ENCODE assay signal across 11 mouse cellular contexts in genomic region chr2:14549560-14549959, GRCm38 (mm10).
"Had no signal": no experiment of that assay in that cellular context is flagged by ENCODE, and none has a peak within 500 bp of the region (broad histone marks: within the 10 kb centered on the region; RNA-seq: fewer than 3 reads in every experiment).

No protein-coding gene starts in this region.

- DNase-seq: lung, adult 18-20 months; lung, embryonic 14.5 days; lung, postnatal 10 days; lung, postnatal 4 days; midbrain, embryonic 14.5 days; right cerebral cortex, postnatal 25 days; right cerebral cortex, postnatal 4 days; spleen, adult 18-20 months; thymus, adult 18-20 months; thymus, postnatal 14 days; thymus, postnatal 36 days had no signal
